Mouse (Mus musculus): ENCODE measurements around the gene Agtpbp1.

DNA sequence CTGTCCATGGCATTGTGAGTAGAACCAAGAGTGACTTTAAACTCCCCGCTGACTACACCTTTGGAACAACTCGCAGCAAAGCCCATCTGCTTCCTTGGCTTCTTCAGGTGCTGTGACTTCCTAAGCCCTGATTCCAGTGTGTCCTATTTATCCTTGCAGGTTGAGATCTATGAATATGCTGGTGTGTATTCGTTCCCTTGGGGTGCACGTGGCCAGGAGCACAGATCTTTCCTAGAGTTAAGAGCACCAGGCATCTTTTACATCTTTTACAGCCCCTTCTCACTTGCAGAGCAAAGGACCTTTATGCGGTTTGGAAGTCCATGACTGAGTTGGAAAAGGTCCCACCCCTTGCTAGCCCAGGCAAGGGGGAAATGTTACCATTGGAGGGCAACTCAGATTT lies 139.8 kb downstream of the Agtpbp1 start:
- TF ChIP-seq GATA1 (IDR thresholded peaks at IDR 0.05; ENCODE audit: borderline replicate concordance, low read length) (no peak), FLI1 (IDR thresholded peaks at IDR 0.05; ENCODE audit: low read length) (no peak)
